Mouse (Mus musculus) heart, embryonic 12.5 days (tissue): ENCODE measurements around the gene Mbnl3. TPM values are rescaled to one million over a fixed set of nuclear protein-coding genes. Genes with fewer than 3 reads are reported as not detected.
A peak's percentile ranks its signal among the peaks of the same experiment; 100 is the strongest.

Experiments
- ATAC-seq: fragments of 200-750 bp; cut with Nextera tagmentation; 2 replicates; pipeline ENCODE4 v1.8.0; 2017; ENCODE audit warnings: moderate TSS enrichment, moderate library complexity; ENCODE audit not compliant: insufficient number of reproducible peaks, low FRiP score
- H3K27ac ChIP-seq: fragments of 300-500 bp; sonication (generic); 2 replicates; pipeline ENCODE4 v1.5.1; 2016; ENCODE audit warnings: mild to moderate bottlenecking, moderate library complexity; ENCODE audit not compliant: poor library complexity, severe bottlenecking
- H3K27me3 ChIP-seq: fragments of 300-500 bp; sonication (generic); replicated peaks from 2 replicates; pipeline ENCODE4 v1.6.1; 2016; ENCODE audit warnings: mild to moderate bottlenecking, moderate library complexity
- H3K36me3 ChIP-seq: fragments of 300-500 bp; sonication (generic); 2 replicates; pipeline ENCODE4 v1.6.1; 2016; ENCODE audit warnings: mild to moderate bottlenecking, moderate library complexity
- H3K4me1 ChIP-seq: fragments of 300-500 bp; sonication (generic); replicated peaks from 2 replicates; pipeline ENCODE4 v1.6.1; 2016; ENCODE audit warnings: mild to moderate bottlenecking
- H3K4me2 ChIP-seq: fragments of 300-500 bp; sonication (generic); 2 replicates; pipeline ENCODE4 v1.6.1; 2016; ENCODE audit warnings: mild to moderate bottlenecking, moderate library complexity
- H3K4me3 ChIP-seq: fragments of 300-500 bp; sonication (generic); 2 replicates; pipeline ENCODE4 v1.5.1; 2016; ENCODE audit warnings: mild to moderate bottlenecking
- H3K9ac ChIP-seq: fragments of 300-500 bp; sonication (generic); 2 replicates; pipeline ENCODE4 v1.6.1; 2016; ENCODE audit warnings: mild to moderate bottlenecking, moderate library complexity
- H3K9me3 ChIP-seq: fragments of 300-500 bp; sonication (generic); replicated peaks from 2 replicates; pipeline ENCODE4 v1.6.1; 2016; ENCODE audit warnings: mild to moderate bottlenecking, moderate library complexity
- WGBS: fragments of 180-500 bp; shearing (Covaris S2); methylation state at CpG from one replicate; pipeline ENCODE4 v1.1.7; 2016; 5-methylcytosine and 5-hydroxymethylcytosine counted together
- polyA plus RNA-seq: library from polyadenylated mRNA; unstranded; fragments of >200 nt; fragmentation: Nextera tagmentation; extraction: Ambion mirVana; gene quantifications from 2 replicates; pipeline ENCODE4 v1.2.1, GENCODE M21; 2016

The Mbnl3 gene
- 7.9 and 8.2 TPM in 2 replicates for polyA plus RNA-seq

DNA sequence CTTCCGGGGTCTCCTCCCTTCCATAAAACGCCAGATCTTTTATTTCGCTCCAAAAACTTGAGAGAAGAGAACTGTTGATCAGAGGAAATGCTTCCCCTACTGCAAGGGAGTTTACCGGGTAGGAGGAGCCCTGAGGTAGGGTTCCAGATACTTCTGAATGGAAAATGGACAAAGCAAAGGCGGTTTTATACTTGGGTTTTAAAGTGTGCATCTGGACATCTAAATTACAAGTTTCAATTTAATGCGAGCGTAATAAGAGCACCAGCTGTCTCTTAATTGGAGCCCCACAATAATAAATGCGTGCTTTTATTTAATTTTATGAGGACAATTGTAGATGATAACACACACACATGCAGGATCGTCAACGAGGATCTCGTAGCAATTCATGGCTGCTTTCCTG lies at the start of gene Mbnl3:
TSS of gene Mbnl3 (minus strand) at position 101 of the 400 bp plus-strand sequence.
- Histone ChIP-seq H3K4me3 (peak within 1 kb of the TSS; percentile 73), H3K4me2 (peak within 1 kb of the TSS; percentile 80), H3K36me3 (no peaks in the 10 kb centered on the region), H3K9me3 (0 out of 2 replicates have a peak, but pooled peaks cover 3% of the 10 kb centered on the region), H3K4me1 (no peaks in the 10 kb centered on the region), H3K27ac (peak within 1 kb of the TSS; percentile 25), H3K27me3 (peaks cover 5% of the 10 kb centered on the region; the same call in 1 of the 2 replicates), H3K9ac (peak within 1 kb of the TSS; percentile 81)
- no peak for ATAC-seq
- WGBS = 41% methylated on average over 11 of the region's 11 CpGs

DNA sequence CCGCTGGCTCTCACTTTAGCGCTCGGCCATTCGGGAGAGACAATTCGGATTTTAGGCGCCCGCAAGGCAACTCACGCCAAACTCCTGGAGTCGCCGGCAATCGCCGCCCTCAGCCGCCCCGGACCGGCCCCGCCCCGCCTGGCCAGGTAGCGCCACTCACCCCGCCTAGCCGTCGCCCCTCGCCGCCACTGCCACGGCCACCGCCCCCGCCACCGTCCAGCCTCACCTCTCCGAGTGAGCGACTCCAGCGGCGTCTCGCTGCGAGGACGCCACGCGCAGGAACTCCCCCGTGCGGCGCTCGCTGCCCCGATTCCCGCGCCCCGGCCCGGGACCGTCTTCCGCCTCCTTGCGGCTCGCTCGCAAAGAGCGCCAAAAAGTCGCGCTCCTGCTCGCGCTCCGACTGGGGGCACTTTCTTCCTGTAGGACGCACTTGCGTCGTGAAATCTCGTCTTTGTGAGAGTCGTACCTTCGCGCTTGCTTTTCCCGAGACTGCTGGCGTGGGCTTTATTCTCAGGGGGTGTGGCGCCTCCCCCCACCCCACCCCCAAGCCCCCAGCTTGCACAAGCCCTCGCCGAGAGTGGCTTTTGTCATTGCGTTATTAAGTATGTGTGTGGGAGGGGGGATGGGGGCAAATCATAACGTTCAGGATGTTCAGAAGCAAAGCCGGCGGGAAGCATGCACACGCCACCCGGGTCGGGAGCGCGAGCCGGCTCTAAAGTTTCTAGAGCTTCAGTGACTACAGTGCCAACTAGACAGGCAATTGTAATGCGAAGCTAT lies 596 bp downstream of the Mbnl3 start:
- 18% methylated on average over 79 of the region's 79 CpGs for WGBS

DNA sequence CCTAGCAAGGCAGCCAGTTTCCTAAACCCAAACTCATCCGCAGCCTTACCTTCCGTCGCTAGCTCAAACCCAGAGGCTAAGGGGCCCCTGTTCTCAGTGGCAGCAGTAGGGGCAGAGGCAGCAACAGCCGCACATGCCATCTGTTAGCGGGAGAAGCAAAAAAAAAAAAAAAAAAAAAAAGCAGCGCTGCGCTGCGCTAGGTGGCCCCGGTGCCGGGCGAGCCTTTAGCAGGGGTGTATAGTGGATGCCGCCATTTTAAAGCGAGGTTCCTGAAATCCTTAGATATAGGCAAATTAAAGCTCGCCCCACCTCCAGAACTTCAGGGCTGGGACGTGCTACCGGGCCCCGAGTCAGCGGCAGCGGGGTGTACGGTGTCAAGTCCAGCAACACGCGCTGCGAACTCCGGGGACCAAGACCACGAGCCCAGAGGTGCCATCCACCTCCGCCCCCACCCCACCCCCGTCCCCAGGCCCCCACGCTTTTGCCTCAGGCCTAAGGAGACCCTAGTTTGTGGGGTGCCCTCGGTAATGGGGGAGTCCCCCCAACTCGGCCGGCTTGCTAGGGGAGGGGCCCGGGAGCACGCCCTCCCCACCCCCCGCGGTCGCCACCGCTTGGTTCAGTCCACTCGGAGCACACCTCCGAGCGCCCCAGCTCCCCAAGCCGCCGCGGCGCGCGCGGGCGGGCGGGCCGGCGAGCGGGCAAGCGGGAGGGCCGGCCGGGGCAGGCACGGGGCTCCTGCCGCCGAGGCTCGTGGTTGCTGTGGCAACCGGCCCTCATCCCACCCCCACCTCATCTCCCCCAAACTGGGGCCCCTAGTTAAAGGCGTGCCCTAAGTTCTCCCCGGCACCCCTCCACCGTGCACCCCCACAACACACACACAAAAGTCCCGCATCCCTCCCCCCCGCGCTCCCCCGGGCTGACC lies 1.4 kb downstream of the Mbnl3 start:
- ATAC-seq = peak; percentile 81
- 9% methylated on average over 65 of the region's 67 CpGs for WGBS
- Histone ChIP-seq H3K27me3 (peaks cover 5% of the 10 kb centered on the region; the same call in 1 of the 2 replicates), H3K4me3 (peak overlapping the region; percentile 73), H3K4me2 (peak overlapping the region; percentile 80), H3K4me1 (no peaks in the 10 kb centered on the region), H3K9ac (peak overlapping the region; percentile 81), H3K36me3 (no peaks in the 10 kb centered on the region), H3K9me3 (0 out of 2 replicates have a peak, but pooled peaks cover 3% of the 10 kb centered on the region), H3K27ac (peak overlapping the region; percentile 25)

More for the DNA sequence above, 596 bp downstream of the Mbnl3 start:
- peak; percentile 64 for ATAC-seq
- no peaks in the 10 kb centered on the region for H3K36me3 ChIP-seq
- H3K9me3 ChIP-seq = 0 out of 2 replicates have a peak, but pooled peaks cover 3% of the 10 kb centered on the region
- peak overlapping the region; percentile 25 for H3K27ac ChIP-seq
- peaks cover 5% of the 10 kb centered on the region; the same call in 1 of the 2 replicates for H3K27me3 ChIP-seq
- H3K4me2 ChIP-seq = peak overlapping the region; percentile 80
- H3K4me3 ChIP-seq = peak overlapping the region; percentile 73
- H3K4me1 ChIP-seq = no peaks in the 10 kb centered on the region
- peak overlapping the region; percentile 81 for H3K9ac ChIP-seq

DNA sequence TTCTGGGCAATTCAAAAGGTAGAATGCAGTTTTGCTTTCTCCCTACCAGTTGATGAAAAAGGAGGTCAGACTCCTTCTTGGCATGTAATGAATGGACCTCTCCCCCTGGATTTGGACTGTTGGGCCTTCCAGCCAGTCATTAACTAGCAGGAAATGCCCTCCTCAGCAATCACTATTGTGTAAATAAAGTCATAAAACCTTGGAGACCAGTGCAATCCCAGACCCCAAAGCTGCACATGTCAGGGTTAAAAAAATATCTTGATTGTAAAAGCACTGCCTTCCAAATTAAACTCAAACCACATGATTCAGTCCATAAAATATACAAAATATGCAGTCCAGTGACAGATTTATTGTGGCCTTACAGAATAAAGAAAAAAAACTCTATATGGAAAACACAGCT lies 9.3 kb downstream of the Mbnl3 start:
- no peak for ATAC-seq
- Histone ChIP-seq H3K27ac (no peak overlapping the region), H3K36me3 (no peaks in the 10 kb centered on the region), H3K4me3 (no peak overlapping the region), H3K27me3 (no peaks in the 10 kb centered on the region), H3K4me1 (no peaks in the 10 kb centered on the region), H3K4me2 (no peak overlapping the region), H3K9ac (no peak overlapping the region), H3K9me3 (no peaks in the 10 kb centered on the region)

DNA sequence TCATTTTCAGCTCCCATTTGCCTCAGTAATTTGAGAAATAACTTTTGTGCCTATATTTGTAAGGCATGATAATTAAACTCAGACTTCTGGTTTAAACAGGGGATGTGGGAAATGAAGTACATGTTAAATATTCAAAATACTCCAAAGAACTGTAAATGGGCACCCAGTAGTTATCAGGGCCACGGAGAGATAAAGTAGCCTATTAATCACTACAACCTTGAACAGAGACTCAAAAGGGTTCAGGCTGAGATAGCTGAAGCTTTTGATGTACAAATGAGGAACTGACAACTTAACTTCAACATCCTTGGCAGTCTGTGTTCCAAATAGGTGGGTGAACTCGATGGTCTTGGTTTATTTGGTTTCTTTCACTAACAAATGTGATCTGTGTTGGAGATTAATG lies 34.4 kb downstream of the Mbnl3 start:
- no peak overlapping the region for H3K9ac ChIP-seq
- no peaks in the 10 kb centered on the region for H3K36me3 ChIP-seq
- WGBS = 17% methylated on average over 2 of the region's 2 CpGs
- no peak for ATAC-seq
- no peak overlapping the region for H3K27ac ChIP-seq
- H3K9me3 ChIP-seq = no peaks in the 10 kb centered on the region
- no peaks in the 10 kb centered on the region for H3K4me1 ChIP-seq
- H3K4me3 ChIP-seq = no peak overlapping the region
- H3K27me3 ChIP-seq = no peaks in the 10 kb centered on the region
- no peak overlapping the region for H3K4me2 ChIP-seq

DNA sequence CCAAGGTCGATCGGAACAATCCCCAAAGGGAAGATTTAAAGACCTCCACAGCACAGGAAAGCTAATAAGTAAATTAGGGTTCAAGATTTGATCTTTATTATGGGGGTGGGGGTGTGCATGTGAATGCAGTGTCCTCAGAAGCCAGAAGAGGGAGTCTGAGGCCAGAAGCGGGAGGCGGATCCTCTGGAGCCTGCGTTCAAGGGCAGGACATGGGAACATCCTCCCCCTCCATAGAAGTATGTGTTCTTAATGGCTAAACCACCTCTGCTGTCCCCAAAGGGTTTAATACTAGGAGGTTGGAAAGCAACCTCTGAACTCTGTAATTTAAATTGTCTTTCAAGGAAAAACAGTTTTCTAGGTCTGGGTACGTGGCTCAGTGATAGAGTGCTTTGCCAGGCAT lies 34.9 kb downstream of the Mbnl3 start:
- Histone ChIP-seq H3K36me3 (no peaks in the 10 kb centered on the region), H3K27ac (no peak overlapping the region)
- ATAC-seq = no peak

DNA sequence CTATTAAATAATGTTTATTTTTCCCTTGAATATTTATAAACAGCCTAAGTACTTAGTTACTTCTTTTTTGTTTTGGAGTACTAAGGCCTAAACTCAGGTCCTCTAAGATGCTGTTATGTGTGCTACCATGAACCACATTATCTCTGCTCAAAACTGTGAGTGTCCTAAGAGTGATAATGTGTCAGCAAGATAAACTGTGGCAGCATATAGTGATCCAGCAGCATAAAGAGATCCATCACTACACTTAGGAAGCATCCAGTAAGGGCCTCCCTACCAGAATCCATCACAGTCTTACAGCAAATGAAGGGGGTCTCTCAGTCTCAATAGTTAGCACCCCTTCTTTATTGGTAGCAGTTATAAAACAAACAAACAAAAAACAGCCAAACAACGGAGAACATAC lies 35.9 kb downstream of the Mbnl3 start:
- no peak overlapping the region for H3K4me3 ChIP-seq
- 79% methylated on average over 1 of the region's 1 CpGs for WGBS
- H3K27ac ChIP-seq = no peak overlapping the region
- H3K9ac ChIP-seq = no peak overlapping the region
- no peak for ATAC-seq
- no peak overlapping the region for H3K4me2 ChIP-seq
- H3K9me3 ChIP-seq = no peaks in the 10 kb centered on the region
- no peaks in the 10 kb centered on the region for H3K27me3 ChIP-seq
- H3K4me1 ChIP-seq = no peaks in the 10 kb centered on the region
- no peaks in the 10 kb centered on the region for H3K36me3 ChIP-seq

More for the DNA sequence above, 34.9 kb downstream of the Mbnl3 start:
- 49% methylated on average over 6 of the region's 6 CpGs for WGBS
- Histone ChIP-seq H3K4me2 (no peak overlapping the region), H3K4me1 (no peaks in the 10 kb centered on the region), H3K9me3 (no peaks in the 10 kb centered on the region), H3K4me3 (no peak overlapping the region), H3K27me3 (no peaks in the 10 kb centered on the region), H3K9ac (no peak overlapping the region)

DNA sequence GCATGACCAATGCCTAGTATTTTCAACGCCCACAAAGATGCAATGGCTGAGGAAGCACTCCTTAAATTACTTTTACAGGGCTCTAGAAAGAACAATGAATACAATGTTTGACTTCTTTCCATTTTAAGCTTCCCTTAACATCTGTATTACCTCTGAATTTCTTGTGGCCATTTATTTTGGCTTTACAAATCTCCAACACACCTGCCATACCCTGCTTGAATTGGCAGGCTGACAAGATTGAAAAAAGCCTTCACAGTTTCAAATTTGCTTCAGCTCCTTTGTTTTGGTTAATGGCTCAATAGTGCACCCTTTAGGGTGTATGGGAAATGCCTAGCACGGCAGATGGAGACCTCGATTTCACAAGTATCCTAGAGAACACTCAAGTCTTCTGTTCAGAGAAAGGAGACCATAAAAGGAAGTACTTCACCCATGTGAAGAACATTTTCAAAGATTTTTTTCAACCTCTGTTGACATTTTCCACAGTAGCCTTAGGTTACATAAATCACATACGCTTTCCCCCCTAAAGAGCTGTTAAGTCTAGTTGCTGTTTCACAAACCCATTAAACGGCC lies 36.8 kb downstream of the Mbnl3 start:
- no peak for ATAC-seq
- H3K27me3 ChIP-seq = no peaks in the 10 kb centered on the region
- H3K9me3 ChIP-seq = no peaks in the 10 kb centered on the region
- 68% methylated on average over 5 of the region's 5 CpGs for WGBS
- H3K9ac ChIP-seq = no peak overlapping the region
- no peak overlapping the region for H3K4me3 ChIP-seq
- H3K4me2 ChIP-seq = no peak overlapping the region
- no peaks in the 10 kb centered on the region for H3K4me1 ChIP-seq
- no peak overlapping the region for H3K27ac ChIP-seq
- no peaks in the 10 kb centered on the region for H3K36me3 ChIP-seq

DNA sequence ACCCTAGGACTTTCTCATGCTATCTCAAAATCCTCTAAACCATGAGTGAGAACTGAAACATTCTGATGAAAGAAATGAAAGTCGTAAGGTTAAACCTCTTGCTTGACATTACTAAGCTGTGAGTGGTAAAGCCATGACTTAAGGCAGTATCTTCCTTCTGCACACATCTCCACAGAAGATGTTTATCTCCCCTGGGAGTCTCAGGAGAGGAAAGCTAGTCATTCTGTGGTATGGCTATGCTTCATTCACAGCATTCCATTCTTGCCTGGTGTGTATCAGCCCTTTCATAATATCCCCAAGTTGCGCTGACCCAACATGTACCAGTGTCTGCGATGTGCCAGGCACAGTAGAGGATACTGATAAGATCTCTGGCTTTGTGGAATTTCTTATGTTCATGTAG lies 38.4 kb downstream of the Mbnl3 start:
- Histone ChIP-seq H3K9me3 (no peaks in the 10 kb centered on the region), H3K27ac (no peak overlapping the region), H3K4me3 (no peak overlapping the region), H3K36me3 (no peaks in the 10 kb centered on the region), H3K4me2 (no peak overlapping the region), H3K9ac (no peak overlapping the region), H3K27me3 (no peaks in the 10 kb centered on the region), H3K4me1 (no peaks in the 10 kb centered on the region)
- 72% methylated on average over 3 of the region's 3 CpGs for WGBS
- ATAC-seq = no peak

DNA sequence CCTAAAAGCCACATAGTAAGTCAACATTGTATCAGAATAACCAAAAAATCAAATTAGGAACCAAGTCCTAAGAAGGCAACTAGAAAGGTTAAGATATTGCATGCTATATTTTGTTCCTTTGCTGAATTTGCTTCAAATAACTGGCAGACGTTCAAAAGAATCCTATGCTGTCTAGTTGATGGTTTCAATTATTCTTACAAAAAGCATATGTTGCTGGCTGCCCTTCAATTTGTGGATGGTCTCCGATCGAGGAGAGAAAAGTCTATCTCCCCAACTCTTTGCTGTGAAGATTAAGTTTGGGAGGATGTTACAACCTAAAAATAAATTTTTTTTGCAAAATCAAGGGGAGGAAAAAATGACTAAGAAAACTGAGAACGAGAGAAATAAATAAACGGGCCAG lies 41.6 kb downstream of the Mbnl3 start:
- H3K9me3 ChIP-seq = no peaks in the 10 kb centered on the region
- no peak for ATAC-seq
- no peaks in the 10 kb centered on the region for H3K4me1 ChIP-seq
- H3K4me2 ChIP-seq = no peak overlapping the region
- H3K36me3 ChIP-seq = no peaks in the 10 kb centered on the region
- no peaks in the 10 kb centered on the region for H3K27me3 ChIP-seq
- 70% methylated on average over 5 of the region's 5 CpGs for WGBS
- no peak overlapping the region for H3K4me3 ChIP-seq
- no peak overlapping the region for H3K9ac ChIP-seq
- H3K27ac ChIP-seq = no peak overlapping the region

DNA sequence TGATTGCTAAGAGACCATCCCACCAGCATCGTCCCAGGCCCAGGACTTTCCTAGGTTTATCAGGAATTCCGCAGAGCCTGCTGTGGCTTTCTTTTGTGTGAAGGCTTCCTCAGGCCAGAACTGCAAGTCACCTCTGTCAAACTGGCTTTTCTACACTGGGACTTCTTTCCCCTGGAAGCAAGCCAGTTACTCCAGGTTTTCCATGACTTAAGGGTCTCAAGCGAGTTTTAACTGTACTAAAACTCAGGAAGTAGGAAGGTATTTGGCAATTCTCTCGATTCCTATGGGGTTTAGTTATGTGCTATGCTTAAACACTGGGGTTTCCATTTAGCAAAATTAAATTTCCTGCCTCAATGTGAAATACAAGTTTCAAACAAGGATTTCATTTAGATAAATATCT lies 57.9 kb downstream of the Mbnl3 start:
- Histone ChIP-seq H3K9ac (no peak overlapping the region), H3K4me1 (no peaks in the 10 kb centered on the region), H3K4me2 (no peak overlapping the region), H3K27ac (no peak overlapping the region), H3K4me3 (no peak overlapping the region), H3K36me3 (no peaks in the 10 kb centered on the region), H3K27me3 (no peaks in the 10 kb centered on the region), H3K9me3 (no peaks in the 10 kb centered on the region)
- ATAC-seq = no peak
- WGBS = 35% methylated on average over 4 of the region's 4 CpGs
